Mouse (Mus musculus): ENCODE measurements around the gene Hoxc8. TPM values are rescaled to one million over a fixed set of nuclear protein-coding genes. Genes with fewer than 3 reads are reported as not detected.

Hoxc8 gene
- polyA plus RNA-seq (2012; rRNA removed): not detected in 2 replicates

DNA sequence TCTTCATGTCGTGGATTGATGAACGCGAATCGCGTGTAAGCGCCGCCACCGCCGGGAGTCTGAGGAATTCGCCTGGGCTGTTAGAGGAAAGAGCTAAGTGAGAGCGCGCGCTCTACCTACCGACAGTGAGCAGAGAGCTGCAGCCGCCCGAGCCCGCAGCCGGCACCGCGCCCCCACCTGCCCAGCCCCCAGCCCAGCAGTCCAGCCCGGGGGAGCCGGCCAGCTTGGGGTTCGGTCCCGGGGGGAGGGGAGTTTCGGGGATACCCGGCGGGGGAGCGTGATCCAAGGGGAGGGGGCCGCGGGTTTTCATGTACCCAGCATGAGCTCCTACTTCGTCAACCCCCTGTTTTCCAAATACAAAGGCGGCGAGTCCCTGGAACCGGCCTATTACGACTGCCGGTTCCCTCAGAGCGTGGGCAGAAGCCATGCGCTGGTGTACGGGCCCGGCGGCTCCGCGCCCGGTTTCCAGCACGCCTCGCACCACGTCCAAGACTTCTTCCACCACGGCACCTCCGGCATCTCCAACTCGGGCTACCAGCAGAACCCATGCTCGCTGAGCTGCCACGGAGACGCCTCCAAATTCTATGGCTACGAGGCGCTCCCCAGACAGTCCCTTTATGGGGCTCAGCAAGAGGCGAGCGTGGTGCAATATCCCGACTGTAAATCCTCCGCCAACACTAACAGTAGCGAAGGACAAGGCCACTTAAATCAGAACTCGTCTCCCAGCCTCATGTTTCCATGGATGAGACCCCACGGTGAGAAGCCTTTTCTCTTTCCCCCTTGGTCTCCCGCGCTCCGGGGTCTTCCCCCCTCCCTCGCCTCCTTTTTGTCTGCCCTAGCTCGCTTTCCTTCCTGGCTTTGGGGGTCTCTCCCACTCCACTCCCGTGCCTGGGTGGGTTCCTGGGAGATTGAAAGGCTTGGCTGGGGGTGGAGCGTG is at the start of gene Hoxc8:
Hoxc8 (plus strand) TSS at position 147 of the 937 bp plus-strand sequence.

DNA sequence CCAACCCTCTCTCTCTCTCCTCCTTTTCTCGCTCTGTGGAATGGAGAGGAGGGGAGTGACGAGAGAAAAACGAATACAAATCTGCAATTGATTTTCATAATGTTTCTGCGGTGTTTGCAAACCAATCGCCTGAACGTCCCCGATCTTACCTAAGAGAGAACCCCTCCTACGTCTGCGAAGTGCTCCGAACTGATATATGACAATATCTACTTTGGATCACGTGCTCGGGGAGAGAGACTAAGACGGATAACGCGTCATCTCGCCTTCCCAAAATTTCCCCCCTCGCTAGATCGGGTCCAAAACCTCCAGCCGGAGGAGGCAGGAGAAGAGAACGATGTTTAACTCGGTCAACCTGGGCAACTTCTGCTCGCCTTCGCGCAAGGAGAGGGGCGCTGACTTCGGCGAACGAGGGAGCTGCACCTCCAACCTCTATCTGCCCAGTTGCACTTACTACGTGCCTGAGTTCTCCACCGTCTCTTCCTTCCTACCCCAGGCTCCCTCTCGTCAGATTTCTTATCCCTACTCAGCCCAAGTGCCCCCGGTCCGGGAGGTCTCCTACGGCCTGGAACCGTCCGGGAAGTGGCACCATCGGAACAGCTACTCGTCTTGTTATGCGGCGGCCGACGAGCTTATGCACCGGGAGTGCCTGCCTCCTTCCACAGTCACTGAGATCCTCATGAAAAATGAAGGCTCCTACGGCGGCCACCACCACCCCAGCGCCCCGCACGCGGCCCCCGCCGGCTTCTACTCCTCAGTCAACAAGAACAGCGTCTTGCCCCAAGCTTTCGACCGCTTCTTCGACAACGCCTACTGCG is 36.0 kb upstream of the Hoxc8 start, which contains the start of gene Hoxc11:
Hoxc11 (plus strand) TSS at position 236 of the 815 bp plus-strand sequence.

GRCm38 (mm10) chr15:102966776-102967311 is 23.6 kb upstream of the Hoxc8 start, which contains the start of gene Hoxc10:
TSS of gene Hoxc10 (plus strand) at chr15:102966796.

GRCm38 (mm10) chr15:102967312-102967510 is 23.2 kb upstream of the Hoxc8 start, which contains the start of gene Hoxc5:
TSS of gene Hoxc5 (plus strand) at chr15:102967443.

DNA sequence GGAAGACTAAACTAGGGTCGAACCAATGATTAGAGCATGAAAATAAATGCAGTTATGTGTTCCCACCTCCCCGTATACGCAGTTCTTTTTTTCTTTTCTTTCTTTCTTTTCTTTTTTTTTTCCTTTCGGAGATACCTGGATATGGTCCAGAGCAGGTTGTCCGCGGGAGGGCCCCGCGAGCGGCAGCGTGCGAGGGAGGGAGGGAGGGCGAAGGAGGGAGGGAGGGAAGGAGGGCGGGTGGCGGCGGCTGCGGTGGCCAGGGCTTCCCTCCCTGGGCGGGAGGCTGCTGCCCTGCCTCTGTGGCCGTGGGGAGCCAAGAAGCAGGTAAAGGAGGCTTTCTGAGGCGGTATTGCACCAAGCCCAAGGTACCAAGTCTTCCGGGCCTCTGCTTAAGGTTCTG is 14.2 kb upstream of the Hoxc8 start, which contains the start of gene Hoxc9:
Hoxc9 (plus strand) TSS at position 269 of the 400 bp plus-strand sequence.

GRCm38 (mm10) chr15:102997939-102998355 is 7.5 kb downstream of the Hoxc8 start, which contains the start of gene Hoxc6:
TSS of gene Hoxc6 (plus strand) at chr15:102998257.

GRCm38 (mm10) chr15:103018636-103019035 is 28.2 kb downstream of the Hoxc8 start, which contains the start of gene Hoxc4:
TSS of gene Hoxc4 (plus strand) at chr15:103018934.

Other genes starting within 250 kb of the Hoxc8 start
- not detected in 2 replicates for gene Hoxc13, start 69.5 kb upstream of the Hoxc8 start, polyA plus RNA-seq (2012; rRNA removed)
- not detected in 2 replicates for gene Hoxc12, start 53.9 kb upstream of the Hoxc8 start, polyA plus RNA-seq (2012; rRNA removed)
- not detected in 2 replicates for gene Hoxc11, start 36.2 kb upstream of the Hoxc8 start, polyA plus RNA-seq (2012; rRNA removed)
- gene Hoxc10, start 23.8 kb upstream of the Hoxc8 start, polyA plus RNA-seq (2012; rRNA removed): not detected in 2 replicates
- 0.02 TPM in 2 replicates for gene Hoxc5, start 23.2 kb upstream of the Hoxc8 start, polyA plus RNA-seq (2012; rRNA removed)
- gene Hoxc9, start 14.2 kb upstream of the Hoxc8 start, polyA plus RNA-seq (2012; rRNA removed): not detected in 2 replicates
- gene Hoxc6, start 7.7 kb downstream of the Hoxc8 start, polyA plus RNA-seq (2012; rRNA removed): 0.13 TPM in 2 replicates
- 0.06 and 0.11 TPM in 2 replicates for gene Hoxc4, start 28.3 kb downstream of the Hoxc8 start, polyA plus RNA-seq (2012; rRNA removed)
- gene Smug1, start 176.5 kb downstream of the Hoxc8 start, polyA plus RNA-seq (2012; rRNA removed): 5.2 TPM in 2 replicates
- 17.1 and 17.5 TPM in 2 replicates for gene Cbx5, start 249.2 kb downstream of the Hoxc8 start, polyA plus RNA-seq (2012; rRNA removed)
- 299 and 307 TPM in 2 replicates for gene Hnrnpa1, start 249.8 kb downstream of the Hoxc8 start, polyA plus RNA-seq (2012; rRNA removed)

Measured in liver, embryonic 18 days (tissue).